Mouse (Mus musculus): ENCODE measurements around the gene Vwc2. TPM values are rescaled to one million over a fixed set of nuclear protein-coding genes. Genes with fewer than 3 reads are reported as not detected.
A peak's percentile ranks its signal among the peaks of the same experiment; 100 is the strongest.

The Vwc2 gene
- polyA plus RNA-seq, 1 experiment from 2014 or later = 1.0 TPM

DNA sequence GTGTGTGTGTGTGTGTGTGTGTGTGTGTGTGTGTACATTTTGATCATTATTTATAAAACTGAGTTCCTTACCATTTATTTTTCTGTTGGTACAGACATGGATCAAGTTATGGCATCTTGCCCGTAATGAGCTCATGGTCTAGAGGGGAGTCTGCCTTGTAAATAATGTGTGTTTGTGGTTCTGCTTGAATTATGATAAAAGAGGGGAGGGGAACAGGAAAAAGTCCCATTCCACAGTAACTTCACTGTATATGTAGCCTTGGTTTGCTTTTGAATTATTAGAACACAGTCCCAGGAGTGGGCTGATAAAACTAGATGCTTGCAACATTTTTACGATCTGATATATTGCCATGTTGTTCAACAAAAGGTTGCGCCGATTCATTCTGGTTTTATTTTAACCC is 57.4 kb downstream of the Vwc2 start:
- H3K4me3 ChIP-seq (ENCODE audit: low read depth, low read length) = no peak overlapping the region
- H3K4me2 ChIP-seq (replicated peaks; ENCODE audit: low read depth, low read length) = no peak overlapping the region
- no peaks in the 10 kb centered on the region for H3K4me1 ChIP-seq (replicated peaks; ENCODE audit: control insufficient read depth, insufficient read depth, low read length)
- H3K27ac ChIP-seq (ENCODE audit: low read depth, low read length) = no peak overlapping the region
- no peaks in the 10 kb centered on the region for H3K27me3 ChIP-seq (ENCODE audit: control insufficient read depth, insufficient read depth, low read length)
- no peak for ATAC-seq (ENCODE audit: low FRiP score)
- no peaks in the 10 kb centered on the region for H3K36me3 ChIP-seq (ENCODE audit: control insufficient read depth, insufficient read depth, low read length)
- H3K9ac ChIP-seq (ENCODE audit: low read depth, low read length) = no peak overlapping the region
- no peaks in the 10 kb centered on the region for H3K9me3 ChIP-seq (ENCODE audit: control insufficient read depth, low read length)
- DNase-seq (ENCODE audit: low spot score) = no peak
- 94% methylated on average over 4 of the region's 4 CpGs for WGBS

DNA sequence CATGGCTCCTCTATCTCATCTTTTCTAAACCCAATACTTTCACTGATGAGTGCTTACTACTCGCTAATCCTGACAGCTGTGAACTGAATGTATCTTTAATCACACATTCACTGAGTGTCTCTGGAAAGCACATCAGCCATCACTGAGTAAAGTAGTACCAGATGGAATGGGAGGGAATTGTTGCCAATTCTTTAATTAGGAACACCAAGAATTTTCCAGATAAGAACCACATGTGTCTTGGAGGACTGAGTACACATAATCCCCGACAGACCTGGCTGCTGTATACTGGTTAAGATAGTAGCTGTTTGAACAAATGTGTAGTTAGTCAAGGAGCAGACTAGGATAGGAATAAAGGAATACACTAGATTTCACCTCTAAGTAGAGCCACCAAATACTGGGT is 61.2 kb downstream of the Vwc2 start:
- 77% methylated on average over 2 of the region's 2 CpGs for WGBS
- Histone ChIP-seq H3K4me1 (replicated peaks; ENCODE audit: control insufficient read depth, insufficient read depth, low read length) (no peaks in the 10 kb centered on the region), H3K9ac (ENCODE audit: low read depth, low read length) (no peak overlapping the region), H3K27ac (ENCODE audit: low read depth, low read length) (no peak overlapping the region), H3K4me2 (replicated peaks; ENCODE audit: low read depth, low read length) (no peak overlapping the region), H3K4me3 (ENCODE audit: low read depth, low read length) (no peak overlapping the region), H3K36me3 (ENCODE audit: control insufficient read depth, insufficient read depth, low read length) (no peaks in the 10 kb centered on the region), H3K9me3 (ENCODE audit: control insufficient read depth, low read length) (no peaks in the 10 kb centered on the region), H3K27me3 (ENCODE audit: control insufficient read depth, insufficient read depth, low read length) (no peaks in the 10 kb centered on the region)
- DNase-seq (ENCODE audit: low spot score) = no peak
- ATAC-seq (ENCODE audit: low FRiP score) = no peak

DNA sequence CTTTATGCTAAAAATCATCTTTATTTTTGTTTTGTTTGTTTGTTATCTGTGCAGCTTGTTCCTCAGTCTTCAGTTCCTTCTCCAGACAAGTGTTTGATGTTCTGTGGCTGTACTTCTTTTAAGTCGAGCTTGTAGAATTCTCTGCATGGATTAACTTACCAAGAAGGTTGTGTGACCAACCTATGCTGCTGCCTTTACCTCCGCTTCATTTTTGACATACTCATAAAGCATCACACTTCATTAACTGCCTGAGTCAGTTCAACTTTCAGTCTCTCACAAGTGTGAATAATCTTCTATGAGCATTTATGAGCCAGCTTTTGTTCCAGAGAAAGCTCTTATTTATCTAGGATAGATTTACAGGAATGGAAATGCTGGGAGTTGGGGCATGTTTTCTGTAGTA is 68.7 kb downstream of the Vwc2 start:
- DNase-seq (ENCODE audit: low spot score) (no peak), ATAC-seq (ENCODE audit: low FRiP score) (no peak)
- WGBS = 75% methylated on average over 2 of the region's 2 CpGs

DNA sequence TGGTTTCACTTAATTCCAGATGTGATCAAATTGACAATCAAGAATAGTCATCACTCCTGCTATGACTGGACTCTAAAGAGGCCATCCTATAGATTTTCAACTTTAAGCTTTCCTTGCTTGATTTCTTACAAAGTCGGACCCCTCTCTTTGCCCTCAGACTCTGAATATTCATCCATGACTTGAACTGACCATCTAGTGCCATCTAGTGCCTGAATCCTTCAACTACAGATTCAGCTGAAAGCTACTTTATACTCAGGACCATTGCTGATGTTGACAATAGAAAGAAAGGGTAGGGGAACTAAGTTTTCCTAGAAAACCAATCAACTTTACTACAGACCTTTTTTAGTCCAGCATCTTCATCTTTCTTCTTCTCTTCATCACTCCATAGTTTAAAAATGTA is 109.1 kb downstream of the Vwc2 start:
- peak; percentile 63; the same call in 1 of the 2 replicates for ATAC-seq (ENCODE audit: low FRiP score)
- peak; percentile 52 for DNase-seq (ENCODE audit: low spot score)
- no peaks in the 10 kb centered on the region for H3K36me3 ChIP-seq (ENCODE audit: control insufficient read depth, insufficient read depth, low read length)

More for the DNA sequence above, 68.7 kb downstream of the Vwc2 start:
- Histone ChIP-seq H3K27me3 (ENCODE audit: control insufficient read depth, insufficient read depth, low read length) (no peaks in the 10 kb centered on the region), H3K4me2 (replicated peaks; ENCODE audit: low read depth, low read length) (no peak overlapping the region), H3K27ac (ENCODE audit: low read depth, low read length) (no peak overlapping the region), H3K9ac (ENCODE audit: low read depth, low read length) (no peak overlapping the region), H3K9me3 (ENCODE audit: control insufficient read depth, low read length) (no peaks in the 10 kb centered on the region), H3K36me3 (ENCODE audit: control insufficient read depth, insufficient read depth, low read length) (no peaks in the 10 kb centered on the region), H3K4me1 (replicated peaks; ENCODE audit: control insufficient read depth, insufficient read depth, low read length) (no peaks in the 10 kb centered on the region), H3K4me3 (ENCODE audit: low read depth, low read length) (no peak overlapping the region)

DNA sequence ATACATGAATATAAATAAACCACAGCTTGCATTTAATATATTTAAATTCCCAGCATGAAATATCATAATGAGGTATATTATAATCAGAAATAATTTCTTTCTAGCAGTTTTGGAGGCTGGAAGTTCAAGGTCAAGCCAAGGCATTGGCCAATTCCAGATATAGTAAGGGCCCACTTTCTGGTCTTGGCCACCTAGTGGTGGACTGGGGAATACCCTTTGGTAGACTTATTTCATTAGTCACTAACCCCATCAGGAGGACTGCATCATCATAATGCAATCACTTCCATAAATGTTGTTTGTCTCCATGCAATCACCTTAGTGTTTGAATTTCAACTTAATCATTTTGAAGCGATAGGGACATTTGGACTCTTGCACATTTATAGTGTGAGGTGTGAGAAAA is 125.3 kb downstream of the Vwc2 start:
- no peak overlapping the region for H3K4me3 ChIP-seq (ENCODE audit: low read depth, low read length)
- 80% methylated on average over 1 of the region's 1 CpGs for WGBS
- no peaks in the 10 kb centered on the region for H3K9me3 ChIP-seq (ENCODE audit: control insufficient read depth, low read length)
- peak; percentile 70; the same call in 1 of the 2 replicates for ATAC-seq (ENCODE audit: low FRiP score)
- H3K36me3 ChIP-seq (ENCODE audit: control insufficient read depth, insufficient read depth, low read length) = no peaks in the 10 kb centered on the region
- DNase-seq (ENCODE audit: low spot score) = peak; percentile 15
- H3K9ac ChIP-seq (ENCODE audit: low read depth, low read length) = no peak overlapping the region
- no peaks in the 10 kb centered on the region for H3K27me3 ChIP-seq (ENCODE audit: control insufficient read depth, insufficient read depth, low read length)
- no peaks in the 10 kb centered on the region for H3K4me1 ChIP-seq (replicated peaks; ENCODE audit: control insufficient read depth, insufficient read depth, low read length)
- no peak overlapping the region for H3K4me2 ChIP-seq (replicated peaks; ENCODE audit: low read depth, low read length)
- no peak overlapping the region for H3K27ac ChIP-seq (ENCODE audit: low read depth, low read length)

More for the DNA sequence above, 109.1 kb downstream of the Vwc2 start:
- WGBS = 20% methylated on average over 1 of the region's 1 CpGs
- Histone ChIP-seq H3K9me3 (ENCODE audit: control insufficient read depth, low read length) (no peaks in the 10 kb centered on the region), H3K4me2 (replicated peaks; ENCODE audit: low read depth, low read length) (no peak overlapping the region), H3K4me3 (ENCODE audit: low read depth, low read length) (no peak overlapping the region), H3K27ac (ENCODE audit: low read depth, low read length) (no peak overlapping the region), H3K27me3 (ENCODE audit: control insufficient read depth, insufficient read depth, low read length) (no peaks in the 10 kb centered on the region), H3K9ac (ENCODE audit: low read depth, low read length) (no peak overlapping the region), H3K4me1 (replicated peaks; ENCODE audit: control insufficient read depth, insufficient read depth, low read length) (no peaks in the 10 kb centered on the region)

DNA sequence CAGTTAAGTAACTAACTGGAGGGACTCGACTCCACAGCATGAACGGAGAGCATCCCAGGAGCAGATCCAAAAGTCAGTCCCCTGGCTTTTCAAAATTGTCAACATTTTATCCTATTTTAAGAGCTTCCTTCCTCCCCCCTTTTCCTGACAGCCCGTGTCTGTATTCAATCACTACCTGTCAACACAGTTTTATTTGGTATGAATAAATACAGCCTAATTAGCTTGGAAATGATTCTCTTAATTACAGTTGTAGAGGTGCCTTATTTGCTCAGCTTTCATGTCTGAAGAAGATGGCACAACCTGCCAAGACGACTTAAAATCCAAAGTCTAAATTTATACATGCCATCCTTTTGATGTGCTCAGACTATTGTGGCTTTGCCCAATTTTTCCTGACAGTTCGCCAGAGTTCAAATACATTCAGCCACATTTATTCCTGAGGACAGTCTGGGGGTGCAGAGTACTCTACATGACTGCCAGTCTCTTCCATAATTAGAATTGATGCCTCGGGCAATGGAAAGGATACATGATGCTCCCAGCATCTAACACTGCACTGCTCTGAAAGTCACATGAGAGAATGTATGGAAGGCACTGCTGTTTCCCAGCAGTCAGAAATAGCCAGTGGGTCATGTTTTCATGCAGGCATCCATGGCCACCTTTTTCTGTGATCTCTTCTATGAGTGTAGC is 128.8 kb downstream of the Vwc2 start:
- no peaks in the 10 kb centered on the region for H3K36me3 ChIP-seq (ENCODE audit: control insufficient read depth, insufficient read depth, low read length)
- no peak overlapping the region for H3K9ac ChIP-seq (ENCODE audit: low read depth, low read length)
- H3K4me3 ChIP-seq (ENCODE audit: low read depth, low read length) = no peak overlapping the region
- no peak for DNase-seq (ENCODE audit: low spot score)
- H3K9me3 ChIP-seq (ENCODE audit: control insufficient read depth, low read length) = no peaks in the 10 kb centered on the region
- no peak for ATAC-seq (ENCODE audit: low FRiP score)
- no peak overlapping the region for H3K4me2 ChIP-seq (replicated peaks; ENCODE audit: low read depth, low read length)
- H3K4me1 ChIP-seq (replicated peaks; ENCODE audit: control insufficient read depth, insufficient read depth, low read length) = no peaks in the 10 kb centered on the region
- no peaks in the 10 kb centered on the region for H3K27me3 ChIP-seq (ENCODE audit: control insufficient read depth, insufficient read depth, low read length)
- WGBS = 80% methylated on average over 6 of the region's 6 CpGs
- H3K27ac ChIP-seq (ENCODE audit: low read depth, low read length) = no peak overlapping the region

DNA sequence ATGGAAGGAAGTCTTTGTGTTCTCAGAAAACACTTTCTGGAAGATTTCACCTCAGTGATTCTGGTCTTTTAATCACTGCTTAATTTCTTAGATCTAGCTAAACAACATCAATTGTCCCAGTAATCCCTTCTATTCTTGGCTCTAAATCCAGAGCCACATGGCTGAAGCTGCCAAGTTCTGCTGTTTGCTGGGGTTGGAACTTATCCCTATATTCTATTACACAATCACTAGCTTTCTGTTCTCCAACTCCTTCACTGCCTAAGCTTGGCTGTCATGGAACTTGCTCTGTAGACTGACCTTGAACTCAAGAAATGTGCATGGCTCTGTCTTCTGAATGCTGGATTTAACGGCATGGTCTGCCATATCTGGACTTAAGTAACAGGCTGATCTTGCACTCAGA is 143.3 kb downstream of the Vwc2 start:
- Histone ChIP-seq H3K27ac (ENCODE audit: low read depth, low read length) (no peak overlapping the region), H3K36me3 (ENCODE audit: control insufficient read depth, insufficient read depth, low read length) (no peaks in the 10 kb centered on the region), H3K9me3 (ENCODE audit: control insufficient read depth, low read length) (no peaks in the 10 kb centered on the region), H3K9ac (ENCODE audit: low read depth, low read length) (no peak overlapping the region), H3K27me3 (ENCODE audit: control insufficient read depth, insufficient read depth, low read length) (no peaks in the 10 kb centered on the region), H3K4me2 (replicated peaks; ENCODE audit: low read depth, low read length) (no peak overlapping the region), H3K4me1 (replicated peaks; ENCODE audit: control insufficient read depth, insufficient read depth, low read length) (no peaks in the 10 kb centered on the region), H3K4me3 (ENCODE audit: low read depth, low read length) (no peak overlapping the region)
- WGBS = 95% methylated on average over 1 of the region's 1 CpGs
- ATAC-seq (ENCODE audit: low FRiP score) (no peak), DNase-seq (ENCODE audit: low spot score) (no peak)

DNA sequence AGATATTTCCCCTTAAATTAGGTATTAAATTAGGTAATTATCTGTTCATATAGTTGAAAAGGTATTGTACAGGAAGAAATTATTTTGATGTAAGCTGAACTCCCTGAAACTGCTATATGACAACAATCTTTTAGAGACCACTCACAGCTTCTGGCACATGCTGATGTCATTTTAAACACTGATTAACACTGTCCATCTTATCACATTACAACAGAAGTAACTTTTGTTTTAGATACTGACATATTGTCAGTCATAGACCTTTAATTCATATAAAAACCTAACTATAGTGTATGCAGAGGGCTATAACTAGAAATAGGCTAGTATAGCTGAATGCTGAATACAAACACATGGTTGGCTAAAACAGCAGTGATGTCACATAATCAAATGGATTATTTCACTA is 166.1 kb downstream of the Vwc2 start:
- no peak overlapping the region for H3K4me3 ChIP-seq (ENCODE audit: low read depth, low read length)
- no peak overlapping the region for H3K27ac ChIP-seq (ENCODE audit: low read depth, low read length)
- H3K27me3 ChIP-seq (ENCODE audit: control insufficient read depth, insufficient read depth, low read length) = no peaks in the 10 kb centered on the region
- H3K9me3 ChIP-seq (ENCODE audit: control insufficient read depth, low read length) = no peaks in the 10 kb centered on the region
- ATAC-seq (ENCODE audit: low FRiP score) = no peak
- no peaks in the 10 kb centered on the region for H3K36me3 ChIP-seq (ENCODE audit: control insufficient read depth, insufficient read depth, low read length)
- H3K4me2 ChIP-seq (replicated peaks; ENCODE audit: low read depth, low read length) = no peak overlapping the region
- no peak overlapping the region for H3K9ac ChIP-seq (ENCODE audit: low read depth, low read length)
- no peaks in the 10 kb centered on the region for H3K4me1 ChIP-seq (replicated peaks; ENCODE audit: control insufficient read depth, insufficient read depth, low read length)
- DNase-seq (ENCODE audit: low spot score) = no peak

DNA sequence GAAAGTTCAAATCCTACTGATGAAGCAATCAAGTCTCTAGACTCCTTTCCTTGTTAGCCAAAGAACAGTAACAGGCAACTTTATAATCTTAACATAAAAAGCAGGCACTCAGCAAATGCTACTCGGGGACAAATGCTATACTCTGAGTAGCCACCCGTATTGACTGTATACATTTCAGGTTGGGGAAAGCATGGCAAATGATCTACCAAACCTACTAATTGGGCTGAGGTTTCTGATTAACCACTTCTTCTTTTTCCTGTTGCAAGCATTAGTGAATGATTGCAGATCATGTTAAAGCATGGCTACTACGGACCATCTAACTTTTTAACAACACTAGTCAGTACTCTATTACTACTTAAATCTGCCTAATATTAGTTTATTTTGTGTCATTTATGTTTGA is 169.5 kb downstream of the Vwc2 start:
- no peaks in the 10 kb centered on the region for H3K36me3 ChIP-seq (ENCODE audit: control insufficient read depth, insufficient read depth, low read length)
- no peak overlapping the region for H3K27ac ChIP-seq (ENCODE audit: low read depth, low read length)
- H3K9ac ChIP-seq (ENCODE audit: low read depth, low read length) = no peak overlapping the region
- WGBS = 77% methylated on average over 3 of the region's 3 CpGs
- DNase-seq (ENCODE audit: low spot score) (no peak), ATAC-seq (ENCODE audit: low FRiP score) (no peak)
- no peak overlapping the region for H3K4me2 ChIP-seq (replicated peaks; ENCODE audit: low read depth, low read length)
- no peaks in the 10 kb centered on the region for H3K27me3 ChIP-seq (ENCODE audit: control insufficient read depth, insufficient read depth, low read length)
- no peaks in the 10 kb centered on the region for H3K4me1 ChIP-seq (replicated peaks; ENCODE audit: control insufficient read depth, insufficient read depth, low read length)
- H3K4me3 ChIP-seq (ENCODE audit: low read depth, low read length) = no peak overlapping the region
- H3K9me3 ChIP-seq (ENCODE audit: control insufficient read depth, low read length) = no peaks in the 10 kb centered on the region

All from hindbrain, embryonic 11.5 days (tissue).